Mouse (Mus musculus): ENCODE measurements around the gene Sptbn1.

DNA sequence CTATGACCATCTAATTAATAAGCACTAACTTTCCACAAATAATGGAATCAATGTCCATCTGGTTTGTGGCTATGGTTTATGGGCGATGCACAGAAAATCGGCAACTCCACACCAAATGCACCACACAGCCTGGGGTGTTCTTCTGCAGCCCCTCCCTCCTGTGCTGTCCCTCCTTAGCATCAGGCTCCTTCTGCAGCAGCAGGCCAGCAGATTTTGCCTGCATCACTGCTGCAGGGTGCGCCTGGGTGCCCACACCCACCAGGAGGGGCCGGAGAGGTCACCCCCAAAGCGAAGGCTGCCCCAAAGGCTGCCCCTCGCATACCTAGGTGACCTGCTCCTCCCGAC is 1.3 kb downstream of the Sptbn1 start:
- TF ChIP-seq POLR2A (IDR thresholded peaks at IDR 0.05; ENCODE audit: borderline replicate concordance, extremely low read depth, insufficient read depth, insufficient read length, poor library complexity, severe bottlenecking): no peak
- no peak for TF ChIP-seq CTCF (IDR thresholded peaks at IDR 0.05; ENCODE audit: borderline replicate concordance, extremely low read depth, insufficient read depth, insufficient read length)
